Mouse (Mus musculus) olfactory bulb, adult 2 months (tissue): ENCODE measurements around the gene Iqgap3.

Experiments used
- CTCF ChIP-seq: fragments of 200-500 bp; IDR thresholded peaks from 2 replicates; pipeline ENCODE4 v1.5.1; 2012; ENCODE audit warnings: low read depth, mild to moderate bottlenecking, low read length, moderate library complexity; ENCODE audit not compliant: insufficient read depth
- POLR2A ChIP-seq: fragments of 200-500 bp; IDR thresholded peaks from 2 replicates; pipeline ENCODE4 v1.6.1; 2012; ENCODE audit warnings: mild to moderate bottlenecking, low read depth, low read length, moderate library complexity; ENCODE audit not compliant: insufficient read depth

DNA sequence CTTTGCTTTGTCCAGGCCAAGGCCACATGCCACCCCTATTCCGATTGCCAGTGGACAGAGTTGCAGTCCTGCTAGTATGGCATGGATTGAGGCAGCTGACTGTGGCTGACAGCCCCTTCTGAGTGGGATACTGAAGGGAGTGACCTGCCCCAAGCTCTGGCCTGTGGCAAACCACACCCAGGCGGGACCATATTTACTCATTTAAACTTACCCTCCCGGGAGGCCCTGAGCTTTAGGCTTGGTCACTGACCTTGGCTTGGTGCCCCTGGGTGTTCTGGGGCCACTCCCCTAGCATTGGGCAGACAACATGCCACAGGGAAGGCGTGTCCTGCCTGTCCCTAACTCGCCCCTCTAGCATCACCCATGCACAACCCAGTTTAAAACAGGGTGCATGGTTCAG is 64.2 kb downstream of the Iqgap3 start:
- TF ChIP-seq POLR2A: no peak
- no peak for TF ChIP-seq CTCF
